Mouse (Mus musculus) hindbrain, embryonic 13.5 days (tissue): ENCODE results near the gene Vsir. TPM values are rescaled to one million over a fixed set of nuclear protein-coding genes. Genes with fewer than 3 reads are reported as not detected.

ENCODE experiments used
- polyA plus RNA-seq: library from polyadenylated mRNA; unstranded; fragments of >200 nt; fragmentation: Nextera tagmentation; extraction: Ambion mirVana; gene quantifications from 2 replicates; pipeline ENCODE4 v1.2.1, GENCODE M21; 2015

Vsir gene
- polyA plus RNA-seq, 1 experiment from 2014 or later: 2.2 TPM

Other genes starting within 250 kb of the Vsir start
- gene Spock2, start 240.6 kb upstream of the Vsir start, polyA plus RNA-seq: 67.9 and 76.3 TPM in 2 replicates
- 1.8 and 2.0 TPM in 2 replicates for gene Chst3, start 127.6 kb upstream of the Vsir start, polyA plus RNA-seq
- 152 and 153 TPM in 2 replicates for gene Psap, start 69.2 kb upstream of the Vsir start, polyA plus RNA-seq
- 9.3 and 13.2 TPM in 2 replicates for gene Gm17455, start 52.9 kb downstream of the Vsir start, polyA plus RNA-seq